Mouse (Mus musculus): ENCODE measurements around the gene Kalrn. TPM values are rescaled to one million over a fixed set of nuclear protein-coding genes. Genes with fewer than 3 reads are reported as not detected.

Gene Kalrn
- total RNA-seq, 2 experiments from 2014 or later = 7.2 to 10.4 TPM

- DNase-seq (ENCODE audit: low spot score in 2 of 2) = no peak
These were observed 452.0 kb downstream of the Kalrn start for GRCm38 (mm10) chr16:34121288-34121687.

- DNase-seq (ENCODE audit: low spot score in 2 of 2) = no peak
These were observed 452.5 kb downstream of the Kalrn start for GRCm38 (mm10) chr16:34120801-34121201.

GRCm38 (mm10) chr16:34119844-34120243 lies 453.5 kb downstream of the Kalrn start:
- DNase-seq (ENCODE audit: low spot score in 2 of 2) = no peak

- DNase-seq (ENCODE audit: low spot score in 2 of 2) = peak in 1 of 2 experiments; percentile 13
These were observed 454.0 kb downstream of the Kalrn start for GRCm38 (mm10) chr16:34119370-34119769.

GRCm38 (mm10) chr16:34114665-34115064 lies 458.7 kb downstream of the Kalrn start:
- peak; percentile 53 to 55 for DNase-seq (ENCODE audit: low spot score in 2 of 2)

- DNase-seq (ENCODE audit: low spot score in 2 of 2) = no peak
These were observed 460.2 kb downstream of the Kalrn start for GRCm38 (mm10) chr16:34113150-34113549.

- no peak for DNase-seq (ENCODE audit: low spot score in 2 of 2)
These were observed 460.8 kb downstream of the Kalrn start for GRCm38 (mm10) chr16:34112490-34112889.

GRCm38 (mm10) chr16:34110840-34111625 lies 462.3 kb downstream of the Kalrn start:
- DNase-seq (ENCODE audit: low spot score in 2 of 2) = no peak

GRCm38 (mm10) chr16:34104427-34104826 lies 468.9 kb downstream of the Kalrn start:
- DNase-seq (ENCODE audit: low spot score in 2 of 2) = no peak

- no peak for DNase-seq (ENCODE audit: low spot score in 2 of 2)
These were observed 470.6 kb downstream of the Kalrn start for GRCm38 (mm10) chr16:34102742-34103141.

- no peak for DNase-seq (ENCODE audit: low spot score in 2 of 2)
These were observed 473.5 kb downstream of the Kalrn start for GRCm38 (mm10) chr16:34099795-34100194.

GRCm38 (mm10) chr16:34095548-34096141 lies 477.7 kb downstream of the Kalrn start:
- peak; percentile 59 to 66 for DNase-seq (ENCODE audit: low spot score in 2 of 2)

- no peak for DNase-seq (ENCODE audit: low spot score in 2 of 2)
These were observed 478.3 kb downstream of the Kalrn start for GRCm38 (mm10) chr16:34095093-34095465.

GRCm38 (mm10) chr16:34094446-34095092 lies 478.8 kb downstream of the Kalrn start:
- no peak for DNase-seq (ENCODE audit: low spot score in 2 of 2)

- DNase-seq (ENCODE audit: low spot score in 2 of 2) = no peak
These were observed 479.4 kb downstream of the Kalrn start for GRCm38 (mm10) chr16:34093734-34094445.

- no peak for DNase-seq (ENCODE audit: low spot score in 2 of 2)
These were observed 483.7 kb downstream of the Kalrn start for GRCm38 (mm10) chr16:34089528-34090095.

- no peak for DNase-seq (ENCODE audit: low spot score in 2 of 2)
These were observed 484.3 kb downstream of the Kalrn start for GRCm38 (mm10) chr16:34089022-34089421.

GRCm38 (mm10) chr16:34088331-34088730 lies 485.0 kb downstream of the Kalrn start:
- DNase-seq (ENCODE audit: low spot score in 2 of 2) = no peak

- no peak for DNase-seq (ENCODE audit: low spot score in 2 of 2)
These were observed 489.0 kb downstream of the Kalrn start for GRCm38 (mm10) chr16:34084135-34084920.
